Mouse (Mus musculus) G1E-ER4 (cell line): ENCODE data around the gene Edar. TPM values are rescaled to one million over a fixed set of nuclear protein-coding genes. Genes with fewer than 3 reads are reported as not detected.
"Not testable (repeated sequence)": the region's sequence is repeated elsewhere in the genome, so short reads cannot be mapped to it uniquely, and the experiment has no call there.

Experiments used
- GATA1 ChIP-seq: IDR thresholded peaks from one replicate; pipeline ENCODE4 v1.8.0; 2012; ENCODE audit warnings: low read length, inconsistent platforms
- polyA plus RNA-seq: library from polyadenylated mRNA; stranded (reverse); fragments of >175 nt; gene quantifications from 2 replicates; pipeline ENCODE4 v1.2.3, GENCODE M21; 2012

The Edar gene
- polyA plus RNA-seq, result not detected in 2 replicates

- TF ChIP-seq GATA1, result no peak
Observed at GRCm38 (mm10) chr10:58675533-58675932, at the start of gene Edar. Edar (minus strand) TSS chr10:58675654.

- not testable (repeated sequence) for TF ChIP-seq GATA1
Observed at GRCm38 (mm10) chr10:58718110-58718509, 42.7 kb upstream of the Edar start, which contains the start of gene Gm17542. Gm17542 (minus strand) TSS chr10:58718210.

DNA sequence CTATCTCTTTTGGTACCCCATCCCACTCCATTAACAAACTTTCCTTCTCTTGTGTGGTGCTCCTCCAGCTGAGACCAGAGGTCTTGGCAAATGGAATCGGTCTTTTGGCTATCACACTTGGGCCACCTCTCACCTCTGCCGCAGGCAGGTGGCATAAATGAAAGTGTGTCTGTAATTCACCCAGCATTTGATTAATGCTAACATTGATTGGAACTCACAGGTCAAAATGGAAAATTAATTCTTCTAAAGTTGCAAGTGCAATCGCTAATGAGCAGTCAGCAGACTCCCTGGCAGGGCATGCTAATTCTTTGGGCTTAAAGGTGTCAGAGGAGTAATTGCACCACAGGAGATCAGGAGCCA is 39.3 kb upstream of the Edar start:
- TF ChIP-seq GATA1, result no peak

GRCm38 (mm10) chr10:58713855-58714788 is 38.7 kb upstream of the Edar start:
- TF ChIP-seq GATA1, result no peak

DNA sequence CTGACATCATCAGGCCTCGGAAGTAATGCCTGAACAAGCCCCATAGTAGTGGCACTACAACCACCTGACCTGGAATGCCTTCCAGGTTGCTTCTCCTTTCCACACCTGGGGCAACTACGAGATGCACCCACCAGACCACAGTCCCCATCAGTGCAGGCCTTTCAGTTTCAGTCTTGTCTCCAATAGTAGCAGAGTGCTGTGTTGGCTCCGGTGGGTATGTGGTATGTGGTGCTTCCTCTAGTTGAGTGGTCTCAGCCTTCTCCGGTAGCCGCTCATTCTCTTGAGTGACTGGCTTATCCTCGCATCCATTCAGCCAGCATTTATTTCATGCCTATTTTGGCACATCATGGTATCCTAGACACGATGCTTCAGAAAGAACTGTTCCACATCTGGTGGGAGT is 37.8 kb upstream of the Edar start:
- no peak for TF ChIP-seq GATA1

GRCm38 (mm10) chr10:58709021-58709420 is 33.6 kb upstream of the Edar start:
- no peak for TF ChIP-seq GATA1

GRCm38 (mm10) chr10:58700578-58700977 is 25.1 kb upstream of the Edar start:
- no peak for TF ChIP-seq GATA1

DNA sequence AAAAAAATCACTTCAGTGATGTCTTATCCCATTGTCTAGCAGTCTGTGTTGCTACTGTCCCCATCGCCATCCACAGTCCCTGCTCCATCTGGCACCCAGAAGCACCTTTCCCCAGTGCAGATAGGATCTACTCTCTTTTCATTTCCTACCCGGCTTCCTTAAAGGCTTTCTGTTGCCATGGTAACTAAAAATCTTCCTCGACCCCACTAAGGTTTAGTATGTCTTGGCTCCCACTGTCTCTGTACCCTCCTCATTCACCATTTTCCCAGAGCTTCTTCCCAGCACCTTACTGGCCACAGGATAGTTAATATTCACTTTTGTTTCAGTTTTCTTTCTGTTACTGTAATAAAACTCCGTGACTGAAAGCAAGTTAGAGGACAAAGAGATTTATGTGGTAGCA is 24.7 kb upstream of the Edar start:
- TF ChIP-seq GATA1, result no peak

DNA sequence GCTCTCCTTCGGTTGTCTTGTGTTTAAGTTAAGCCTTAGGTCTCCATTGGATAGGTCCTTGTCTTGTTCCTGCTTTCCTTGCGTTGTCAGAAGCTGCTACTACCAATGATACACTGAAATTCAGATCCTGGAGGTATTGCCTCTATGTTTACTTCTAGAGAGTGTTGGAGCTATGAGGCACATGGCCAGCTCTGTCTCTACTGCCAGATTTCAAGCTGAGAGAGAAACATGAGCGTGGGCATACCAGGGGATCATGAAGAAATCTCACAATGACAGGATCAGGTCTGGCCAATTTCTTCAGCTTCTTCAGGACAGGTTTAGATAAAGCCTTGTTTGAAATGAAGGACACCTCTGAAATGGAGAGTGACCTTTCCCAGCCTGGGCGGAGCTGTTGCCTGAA is 23.5 kb upstream of the Edar start:
- TF ChIP-seq GATA1, result no peak

GRCm38 (mm10) chr10:58691051-58691450 is 15.6 kb upstream of the Edar start:
- TF ChIP-seq GATA1, result no peak

DNA sequence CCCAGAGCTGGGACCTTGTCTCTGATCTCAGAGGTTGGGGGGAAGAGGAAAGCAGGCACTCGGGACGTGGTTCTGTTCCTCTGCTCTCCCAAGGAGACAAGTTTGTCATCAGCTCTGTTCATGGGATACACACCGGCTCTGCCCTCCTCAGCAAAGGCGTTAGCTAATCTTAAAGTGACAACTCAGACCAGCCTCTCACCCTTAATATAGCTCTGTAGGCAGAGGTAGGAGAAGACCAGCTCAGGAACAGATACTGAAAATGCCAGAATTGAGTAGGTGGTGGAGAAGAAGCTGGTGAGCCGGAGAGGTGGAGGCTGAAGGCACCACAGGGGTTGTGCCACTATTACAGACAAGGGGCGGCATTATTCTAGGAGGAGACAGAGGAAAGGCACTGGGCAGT is 3.8 kb upstream of the Edar start:
- TF ChIP-seq GATA1, result no peak

GRCm38 (mm10) chr10:58673278-58674061 is 2.0 kb downstream of the Edar start:
- no peak for TF ChIP-seq GATA1

- no peak for TF ChIP-seq GATA1
Observed at GRCm38 (mm10) chr10:58672557-58673277, 2.7 kb downstream of the Edar start.

DNA sequence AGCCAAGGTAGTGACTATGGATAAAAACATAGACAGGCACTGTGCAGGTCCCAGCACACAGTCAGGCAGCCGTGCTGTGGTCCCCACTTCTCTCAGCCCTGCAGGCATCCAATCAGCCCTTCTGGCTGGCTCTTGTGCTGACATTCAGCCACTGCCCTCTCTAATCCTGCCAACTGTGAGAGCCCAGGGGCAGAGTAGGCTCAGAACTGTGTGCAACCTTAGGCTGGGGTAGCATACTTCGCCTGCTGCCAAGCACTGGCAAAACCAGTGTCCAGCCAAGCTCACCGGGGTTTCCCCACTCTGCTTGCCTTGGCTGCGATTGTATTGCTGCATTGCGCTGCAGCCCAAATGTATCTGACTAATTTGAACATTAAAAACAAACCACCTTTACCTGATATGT is 11.6 kb downstream of the Edar start:
- no peak for TF ChIP-seq GATA1

GRCm38 (mm10) chr10:58663417-58663816 is 12.0 kb downstream of the Edar start:
- no peak for TF ChIP-seq GATA1
